Mouse (Mus musculus) MEL (cell line): ENCODE results near the gene Dock1. TPM values are rescaled to one million over a fixed set of nuclear protein-coding genes. Genes with fewer than 3 reads are reported as not detected.

Experiments used
- DNase-seq: peaks from one replicate; pipeline ENCODE4 v3.0.0; 2011; ENCODE audit warnings: low read depth, low spot score
- H3K27ac ChIP-seq: 2 replicates; pipeline ENCODE4 v1.5.1; 2012; ENCODE audit warnings: low read depth, mild to moderate bottlenecking, control low read depth, low read length, moderate library complexity; ENCODE audit not compliant: control insufficient read depth
- H3K27me3 ChIP-seq, 2 experiments: fragments of 150-350 bp in 1 of 2; sonication (generic) in 1 of 2; 2 replicates each; pipeline ENCODE4 v1.6.1; 2012; ENCODE audit warnings: low read length in 2 of 2, mild to moderate bottlenecking in 2 of 2, improper control_type of control experiment in 1 of 2, moderate library complexity in 1 of 2; ENCODE audit not compliant: insufficient read depth in 2 of 2, control insufficient read depth in 1 of 2
- H3K36me3 ChIP-seq, 2 experiments: 2 replicates each; pipeline ENCODE4 v1.6.1; 2012 to 2014; ENCODE audit warnings: low read length in 2 of 2, improper control_type of control experiment in 1 of 2, inconsistent platforms in 1 of 2, mild to moderate bottlenecking in 1 of 2; ENCODE audit not compliant: insufficient read depth in 2 of 2, control insufficient read depth in 1 of 2
- H3K4me1 ChIP-seq, 2 experiments: fragments of 150-350 bp in 1 of 2; sonication (generic) in 1 of 2; 2 replicates each; pipeline ENCODE4 v1.6.1; 2012; ENCODE audit warnings: low read length in 2 of 2, improper control_type of control experiment in 1 of 2, mild to moderate bottlenecking in 1 of 2; ENCODE audit not compliant: insufficient read depth in 2 of 2, control insufficient read depth in 1 of 2
- H3K4me3 ChIP-seq, 2 experiments: fragments of 150-350 bp in 1 of 2; sonication (generic) in 1 of 2; 2 replicates each; pipeline ENCODE4 v1.5.1; 2012; ENCODE audit warnings: low read depth in 2 of 2, low read length in 2 of 2, mild to moderate bottlenecking in 2 of 2, moderate library complexity in 2 of 2, control low read depth in 1 of 2, improper control_type of control experiment in 1 of 2; ENCODE audit not compliant: control insufficient read depth in 1 of 2, insufficient read depth in 1 of 2
- H3K79me2 ChIP-seq: 2 replicates; pipeline ENCODE4 v1.6.1; 2012; ENCODE audit warnings: mild to moderate bottlenecking, low read length, moderate library complexity; ENCODE audit not compliant: control insufficient read depth, poor library complexity, insufficient read depth
- H3K9ac ChIP-seq: 2 replicates; pipeline ENCODE4 v1.6.1; 2012; ENCODE audit warnings: low read depth, mild to moderate bottlenecking, control low read depth, low read length, moderate library complexity; ENCODE audit not compliant: control insufficient read depth, poor library complexity, severe bottlenecking
- H3K9me3 ChIP-seq: fragments of 150-350 bp; sonication (generic); replicated peaks from 2 replicates; pipeline ENCODE4 v1.6.1; 2012; ENCODE audit warnings: mild to moderate bottlenecking, low read length, improper control_type of control experiment, moderate library complexity; ENCODE audit not compliant: insufficient read depth
- GABPA ChIP-seq: IDR thresholded peaks from 2 replicates; pipeline ENCODE4 v1.6.1; 2012; ENCODE audit warnings: low read depth, mild to moderate bottlenecking, inconsistent platforms, low read length, improper control_type of control experiment, moderate library complexity
- MXI1 ChIP-seq: IDR thresholded peaks from 2 replicates; pipeline ENCODE4 v1.6.1; 2011; ENCODE audit warnings: mild to moderate bottlenecking, low read depth, low read length, improper control_type of control experiment
- MYB ChIP-seq: IDR thresholded peaks from 2 replicates; pipeline ENCODE4 v1.6.1; 2011; ENCODE audit warnings: mild to moderate bottlenecking, low read depth, low read length, improper control_type of control experiment
- POLR2AphosphoS5 ChIP-seq: IDR thresholded peaks from 2 replicates; pipeline ENCODE4 v1.6.1; 2012; ENCODE audit warnings: low read depth, borderline replicate concordance, mild to moderate bottlenecking, inconsistent platforms, low read length, moderate library complexity, mixed read lengths
- SIN3A ChIP-seq: IDR thresholded peaks from 2 replicates; pipeline ENCODE4 v1.6.1; 2012; ENCODE audit warnings: low read length, improper control_type of control experiment, inconsistent platforms
- SMC3 ChIP-seq: IDR thresholded peaks from 2 replicates; pipeline ENCODE4 v1.6.1; 2011; ENCODE audit warnings: low read depth, low read length, improper control_type of control experiment
- TAL1 ChIP-seq: IDR thresholded peaks from 2 replicates; pipeline ENCODE4 v1.6.1; 2012; ENCODE audit warnings: mild to moderate bottlenecking, inconsistent platforms, low read length, moderate library complexity, mixed read lengths
- polyA plus RNA-seq, 2 experiments: library from polyadenylated mRNA; stranded (reverse) in 1 of 2; unstranded in 1 of 2; fragments of >175 nt in 1 of 2; fragments of >200 nt in 1 of 2; gene quantifications; 2 replicates each; pipeline versions ENCODE4 v1.2.1 to v1.2.4; 2012; ENCODE audit warnings: low replicate concordance in 2 of 2, low read depth in 1 of 2; ENCODE audit not compliant: insufficient read length in 2 of 2, insufficient read depth in 1 of 2, missing spikeins in 1 of 2
- total RNA-seq: library from RNA; depleted of rRNA; stranded (reverse); fragments of 300-350 nt; gene quantifications from 2 replicates; pipeline ENCODE4 v1.2.3, GENCODE M21; 2012

Gene Dock1
- total and polyA plus RNA-seq, 3 experiments: not detected

DNA sequence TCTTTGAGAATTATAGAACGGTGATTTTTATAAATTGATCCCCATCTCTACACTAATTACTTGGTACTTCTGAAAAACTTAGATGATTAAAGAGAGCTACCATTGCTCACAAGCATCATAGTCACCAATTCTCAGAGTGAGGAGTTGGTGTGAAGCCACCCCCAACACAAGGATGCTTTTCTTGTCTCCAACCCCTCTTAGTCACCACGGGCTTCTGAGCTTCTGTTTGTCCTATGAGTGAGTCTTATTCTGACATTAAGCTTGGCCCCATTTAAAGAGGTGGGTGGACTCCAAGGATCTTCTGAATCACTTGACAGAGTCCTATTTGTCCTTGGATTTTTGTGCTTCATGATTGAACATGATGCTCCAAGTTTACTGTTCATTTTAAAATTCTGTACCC, 551.0 kb downstream of the Dock1 start:
- no peak overlapping the region for H3K27ac ChIP-seq
- TF ChIP-seq SIN3A: no peak
- no peak for TF ChIP-seq POLR2AphosphoS5
- no peak for TF ChIP-seq MYB
- no peak for TF ChIP-seq TAL1
- TF ChIP-seq MXI1: no peak
- TF ChIP-seq GABPA: no peak
- no peak for TF ChIP-seq SMC3
- no peaks in the 10 kb centered on the region for H3K27me3 ChIP-seq
- H3K36me3 ChIP-seq: no peaks in the 10 kb centered on the region
- no peaks in the 10 kb centered on the region for H3K9me3 ChIP-seq
- no peak overlapping the region for H3K9ac ChIP-seq
- DNase-seq: no peak
- no peak overlapping the region for H3K4me3 ChIP-seq
- no peaks in the 10 kb centered on the region for H3K4me1 ChIP-seq
- no peaks in the 10 kb centered on the region for H3K79me2 ChIP-seq
